Mouse (Mus musculus) kidney, embryonic 16.5 days (tissue): ENCODE results near the gene 4933428G20Rik. TPM values are rescaled to one million over a fixed set of nuclear protein-coding genes. Genes with fewer than 3 reads are reported as not detected.

ENCODE experiments used
- ATAC-seq: fragments of 200-750 bp; cut with Nextera tagmentation; 2 replicates; pipeline ENCODE4 v1.8.0; 2017; ENCODE audit warnings: moderate TSS enrichment; ENCODE audit not compliant: low FRiP score, low TSS enrichment
- H3K27ac ChIP-seq: fragments of 300-500 bp; sonication (generic); 2 replicates; pipeline ENCODE4 v1.5.1; 2014; ENCODE audit warnings: low read length
- H3K27me3 ChIP-seq: fragments of 300-500 bp; sonication (generic); 2 replicates; pipeline ENCODE4 v1.6.1; 2014; ENCODE audit warnings: low read length, control low read depth, mixed read lengths; ENCODE audit not compliant: insufficient read depth
- H3K36me3 ChIP-seq: fragments of 300-500 bp; sonication (generic); 2 replicates; pipeline ENCODE4 v1.6.1; 2014; ENCODE audit warnings: low read length, control low read depth, mixed read lengths; ENCODE audit not compliant: insufficient read depth
- H3K4me1 ChIP-seq: fragments of 300-500 bp; sonication (generic); 2 replicates; pipeline ENCODE4 v1.6.1; 2014; ENCODE audit warnings: low read length, control low read depth, mixed read lengths; ENCODE audit not compliant: insufficient read depth
- H3K4me2 ChIP-seq: fragments of 300-500 bp; sonication (generic); replicated peaks from 2 replicates; pipeline ENCODE4 v1.6.1; 2014; ENCODE audit warnings: low read depth, low read length
- H3K4me3 ChIP-seq: fragments of 300-500 bp; sonication (generic); 2 replicates; pipeline ENCODE4 v1.5.1; 2014; ENCODE audit warnings: mild to moderate bottlenecking, low read length
- H3K9ac ChIP-seq: fragments of 300-500 bp; sonication (generic); replicated peaks from 2 replicates; pipeline ENCODE4 v1.6.1; 2014; ENCODE audit warnings: low read length
- H3K9me3 ChIP-seq: fragments of 300-500 bp; sonication (generic); 2 replicates; pipeline ENCODE4 v1.6.1; 2016; ENCODE audit warnings: low read length, control low read depth
- WGBS: fragments of 180-500 bp; shearing (Covaris S2); extraction: QIAGEN DNeasy Blood & Tissue Kit; methylation state at CpG from one replicate; pipeline ENCODE4 v1.1.7; 2014; 5-methylcytosine and 5-hydroxymethylcytosine counted together
- polyA plus RNA-seq: library from polyadenylated mRNA; unstranded; fragments of >200 nt; fragmentation: Nextera tagmentation; extraction: Ambion mirVana; gene quantifications from 2 replicates; pipeline ENCODE4 v1.2.1, GENCODE M21; 2015

4933428G20Rik gene
- polyA plus RNA-seq, 1 experiment from 2014 or later, result 0.75 TPM

DNA sequence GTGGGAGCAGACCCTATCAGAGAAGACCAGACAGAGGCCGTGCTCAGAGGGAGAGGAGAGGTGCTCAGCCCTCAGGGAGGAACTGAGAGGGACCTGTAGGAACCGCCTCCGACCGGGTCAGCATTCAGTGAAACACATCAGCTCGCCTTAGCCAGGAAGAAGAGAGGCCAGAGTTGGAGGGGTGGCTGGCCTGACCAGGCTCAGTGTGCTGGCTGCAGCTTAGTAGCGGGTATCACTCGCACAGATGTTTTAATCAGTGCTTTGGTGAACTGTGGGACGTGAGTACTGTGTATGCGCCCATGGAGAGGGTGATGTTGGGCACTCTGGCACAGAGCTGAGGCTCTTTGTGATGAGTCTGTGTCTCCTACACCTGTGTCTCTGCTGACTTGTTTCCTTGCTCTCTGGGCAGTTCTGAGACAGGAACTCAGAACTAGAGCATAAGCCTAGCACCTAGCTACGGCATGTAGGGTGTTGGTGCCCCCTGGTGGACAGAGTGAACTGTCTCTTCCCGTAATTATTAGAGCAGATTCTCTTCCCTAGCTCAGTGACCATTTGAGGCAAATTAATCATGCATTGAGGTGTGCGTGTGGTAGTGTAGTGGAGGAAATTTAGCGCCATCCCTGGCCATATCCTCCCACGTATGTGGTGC lies 31.4 kb downstream of the 4933428G20Rik start:
- ATAC-seq, result peak; percentile 39
- Histone ChIP-seq H3K4me2 (no peak overlapping the region), H3K27ac (no peak overlapping the region), H3K36me3 (peaks cover 57% of the 10 kb centered on the region), H3K27me3 (no peaks in the 10 kb centered on the region), H3K9me3 (no peaks in the 10 kb centered on the region), H3K9ac (no peak overlapping the region), H3K4me1 (no peaks in the 10 kb centered on the region), H3K4me3 (no peak overlapping the region)
- WGBS, result 48% methylated on average over 14 of the region's 14 CpGs

DNA sequence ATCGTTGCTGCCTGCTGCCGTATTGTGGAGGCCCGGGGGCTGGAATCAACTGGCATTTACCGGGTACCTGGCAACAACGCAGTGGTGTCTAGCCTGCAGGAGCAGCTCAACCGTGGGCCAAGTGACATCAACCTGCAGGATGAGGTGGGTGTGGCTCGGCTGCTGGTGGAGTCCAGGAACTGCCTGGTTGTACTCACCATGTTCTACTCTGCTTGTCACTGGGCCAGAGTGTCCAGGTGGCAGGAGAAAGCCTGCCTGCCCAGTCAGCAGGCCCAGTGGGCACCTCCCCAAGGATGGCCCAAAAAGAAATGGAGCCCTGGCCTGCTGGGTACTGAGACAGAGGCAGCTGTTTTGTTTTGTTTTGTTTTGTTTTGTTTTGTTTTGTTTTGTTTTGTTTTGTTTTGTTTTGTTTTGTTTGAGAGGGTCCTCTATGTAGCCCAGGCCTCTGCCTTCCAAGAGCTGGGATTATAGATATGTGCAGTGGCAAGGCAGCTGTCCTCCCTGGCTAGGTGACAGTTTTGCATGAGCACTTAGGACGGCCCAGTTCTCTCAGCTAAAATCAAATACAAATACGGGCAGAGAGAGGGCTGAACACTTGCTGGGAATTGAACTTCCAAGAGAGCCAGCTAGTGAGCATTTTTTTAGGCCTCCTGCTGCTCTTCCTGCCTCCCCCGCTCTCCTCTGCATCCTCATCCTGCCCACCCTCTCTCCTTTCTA lies 33.5 kb downstream of the 4933428G20Rik start:
- Histone ChIP-seq H3K9ac (no peak overlapping the region), H3K9me3 (no peaks in the 10 kb centered on the region), H3K36me3 (peaks cover 77% of the 10 kb centered on the region), H3K4me1 (no peaks in the 10 kb centered on the region), H3K27ac (no peak overlapping the region), H3K27me3 (no peaks in the 10 kb centered on the region), H3K4me3 (no peak overlapping the region), H3K4me2 (no peak overlapping the region)
- 77% methylated on average over 10 of the region's 10 CpGs for WGBS
- no peak for ATAC-seq

DNA sequence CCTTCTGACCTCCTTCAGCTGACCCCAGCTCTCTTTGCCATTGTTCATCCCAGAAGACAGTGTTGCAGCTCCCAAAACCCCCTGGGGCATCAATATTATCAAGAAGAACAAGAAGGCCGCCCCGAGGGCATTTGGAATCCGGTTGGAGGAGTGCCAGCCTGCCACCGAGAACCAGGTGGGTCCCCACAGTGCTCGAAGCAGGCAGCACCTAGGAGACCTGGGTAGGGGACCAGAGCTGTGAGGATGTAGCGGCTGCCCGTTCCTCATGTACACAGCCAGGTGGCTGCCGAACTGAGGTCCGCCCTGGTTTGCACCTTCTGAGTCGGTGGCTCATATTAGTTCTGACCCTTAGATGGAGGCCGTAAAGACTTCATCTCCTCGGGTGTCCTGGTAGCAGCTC lies 34.2 kb downstream of the 4933428G20Rik start:
- no peaks in the 10 kb centered on the region for H3K4me1 ChIP-seq
- no peaks in the 10 kb centered on the region for H3K9me3 ChIP-seq
- ATAC-seq, result no peak
- no peak overlapping the region for H3K9ac ChIP-seq
- H3K4me3 ChIP-seq, result no peak overlapping the region
- 81% methylated on average over 12 of the region's 12 CpGs for WGBS
- H3K27ac ChIP-seq, result no peak overlapping the region
- peaks cover 79% of the 10 kb centered on the region for H3K36me3 ChIP-seq
- no peaks in the 10 kb centered on the region for H3K27me3 ChIP-seq
- H3K4me2 ChIP-seq, result no peak overlapping the region

DNA sequence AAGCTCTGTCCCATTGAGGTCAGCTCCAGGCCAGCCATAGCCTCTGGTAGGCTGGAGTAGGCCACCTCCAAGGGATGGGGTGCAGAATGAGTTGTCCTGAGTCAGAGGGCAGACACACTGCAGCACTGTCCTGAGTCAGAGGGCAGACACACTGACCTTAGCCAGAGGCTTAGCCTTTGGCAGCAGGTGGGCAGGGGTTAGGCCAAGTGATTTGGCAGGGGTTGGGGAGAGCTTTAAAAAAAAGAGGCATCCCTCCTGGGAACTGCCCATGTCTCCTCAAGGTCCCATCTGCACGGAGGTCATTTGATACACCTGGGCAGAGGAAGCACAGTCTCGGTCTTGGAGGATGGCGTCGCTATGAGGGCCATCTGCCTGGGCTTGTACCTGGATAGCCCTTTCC lies 36.1 kb downstream of the 4933428G20Rik start:
- Histone ChIP-seq H3K9ac (no peak overlapping the region), H3K4me3 (no peak overlapping the region), H3K4me1 (no peaks in the 10 kb centered on the region), H3K9me3 (no peaks in the 10 kb centered on the region), H3K27me3 (no peaks in the 10 kb centered on the region), H3K27ac (no peak overlapping the region), H3K4me2 (no peak overlapping the region), H3K36me3 (peaks cover 79% of the 10 kb centered on the region)
- 74% methylated on average over 4 of the region's 4 CpGs for WGBS
- ATAC-seq, result no peak

DNA sequence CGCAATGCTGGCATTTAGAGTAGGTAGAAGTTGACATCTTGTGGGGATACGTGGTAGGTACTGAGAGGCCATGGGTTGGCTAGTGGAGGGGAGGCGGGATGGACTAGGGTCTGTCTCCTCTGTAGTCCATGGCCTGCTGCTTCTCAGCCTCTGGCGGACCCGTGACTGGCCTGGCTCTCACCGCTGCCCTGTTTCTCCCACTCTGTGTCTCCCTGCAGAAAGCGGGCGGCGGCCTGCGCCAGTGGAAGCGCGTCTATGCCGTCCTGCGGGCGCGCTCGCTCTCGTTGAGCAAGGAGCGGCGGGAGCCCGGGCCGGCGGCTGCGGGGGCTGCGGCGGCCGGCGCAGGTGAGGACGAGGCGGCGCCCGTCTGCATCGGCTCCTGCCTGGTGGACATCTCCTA lies 37.0 kb downstream of the 4933428G20Rik start:
- no peak for ATAC-seq
- H3K36me3 ChIP-seq, result peaks cover 83% of the 10 kb centered on the region
- 58% methylated on average over 29 of the region's 33 CpGs for WGBS

DNA sequence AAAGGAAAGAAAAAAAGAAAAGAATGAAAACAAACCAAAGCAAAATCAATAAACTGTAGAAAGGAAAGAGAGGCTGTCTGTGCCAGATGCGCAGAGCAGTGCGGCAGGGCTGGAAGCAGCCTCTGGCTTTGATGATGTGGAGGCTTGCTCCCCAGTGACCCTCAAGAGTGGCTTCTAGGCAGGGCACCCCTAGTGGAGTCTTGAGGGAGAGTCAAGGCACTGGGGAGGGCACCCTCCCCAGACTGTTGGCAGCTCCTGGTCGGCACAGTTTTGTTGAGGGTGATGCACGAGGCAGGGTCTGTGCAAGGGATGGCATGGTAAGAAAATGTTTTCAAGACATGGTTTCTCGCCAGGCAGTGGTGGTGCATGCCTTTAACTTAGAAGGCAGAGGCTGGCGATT lies 37.6 kb downstream of the 4933428G20Rik start:
- 92% methylated on average over 6 of the region's 6 CpGs for WGBS
- Histone ChIP-seq H3K4me3 (no peak overlapping the region), H3K9me3 (no peaks in the 10 kb centered on the region), H3K36me3 (peaks cover 79% of the 10 kb centered on the region), H3K4me1 (no peaks in the 10 kb centered on the region), H3K27ac (no peak overlapping the region), H3K27me3 (no peaks in the 10 kb centered on the region), H3K9ac (no peak overlapping the region), H3K4me2 (no peak overlapping the region)
- ATAC-seq, result no peak

More for the DNA sequence above, 37.0 kb downstream of the 4933428G20Rik start:
- no peaks in the 10 kb centered on the region for H3K9me3 ChIP-seq
- no peak overlapping the region for H3K9ac ChIP-seq
- H3K27me3 ChIP-seq, result no peaks in the 10 kb centered on the region
- H3K4me2 ChIP-seq, result no peak overlapping the region
- H3K4me3 ChIP-seq, result no peak overlapping the region
- H3K4me1 ChIP-seq, result no peaks in the 10 kb centered on the region
- H3K27ac ChIP-seq, result no peak overlapping the region

DNA sequence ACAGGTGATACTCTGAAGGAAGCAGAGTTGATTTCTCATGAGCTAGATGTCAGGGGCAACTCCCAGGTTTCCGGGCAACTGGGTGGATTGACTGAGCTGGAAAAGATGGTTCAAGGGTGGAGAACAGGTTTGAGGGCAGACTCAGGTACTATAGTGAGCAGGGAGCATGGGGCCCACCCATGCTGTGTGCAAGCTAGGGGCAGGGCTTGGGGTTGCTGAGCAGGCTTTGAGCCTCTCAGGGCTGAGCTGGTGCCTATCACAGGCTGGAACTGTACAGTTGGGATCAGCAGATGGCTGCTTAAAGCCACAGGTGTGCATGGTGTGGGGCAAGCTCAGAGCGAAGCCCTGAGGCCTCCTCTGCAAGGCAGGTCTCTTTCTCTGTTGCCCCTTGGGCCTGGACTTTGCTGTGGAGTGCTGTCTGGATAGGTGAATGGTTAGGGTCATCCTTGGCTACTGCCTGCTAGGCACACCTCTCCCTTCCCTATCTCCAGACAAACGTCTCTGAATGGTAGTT lies 38.8 kb downstream of the 4933428G20Rik start:
- WGBS, result 96% methylated on average over 3 of the region's 3 CpGs
- ATAC-seq, result no peak
- peaks cover 81% of the 10 kb centered on the region for H3K36me3 ChIP-seq

DNA sequence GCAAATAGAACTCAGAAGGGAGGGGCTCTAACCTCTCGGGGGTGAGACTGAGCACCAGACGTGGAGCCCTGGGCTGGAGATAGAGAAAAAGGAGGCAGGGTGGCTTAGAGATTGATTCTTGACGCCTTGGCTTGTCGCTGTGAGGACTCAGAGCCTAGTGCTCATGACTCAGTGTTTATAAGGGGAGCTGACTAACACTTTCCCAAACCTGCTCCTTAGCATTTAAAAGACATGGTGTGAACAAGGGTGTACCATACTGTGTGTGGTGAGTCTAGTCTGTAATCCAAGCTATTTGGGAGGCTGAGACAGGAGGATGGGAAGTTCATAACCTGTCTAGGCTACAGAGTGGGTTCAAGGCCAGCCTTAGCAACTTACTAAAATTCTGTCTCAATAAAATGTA lies 43.0 kb downstream of the 4933428G20Rik start:
- no peaks in the 10 kb centered on the region for H3K27me3 ChIP-seq
- 81% methylated on average over 4 of the region's 4 CpGs for WGBS
- H3K4me1 ChIP-seq, result peaks cover 9% of the 10 kb centered on the region; the same call in 1 of the 2 replicates
- no peak overlapping the region for H3K27ac ChIP-seq
- H3K9me3 ChIP-seq, result no peaks in the 10 kb centered on the region
- no peak overlapping the region for H3K4me2 ChIP-seq
- peaks cover 70% of the 10 kb centered on the region for H3K36me3 ChIP-seq
- no peak overlapping the region for H3K4me3 ChIP-seq
- no peak for ATAC-seq
- H3K9ac ChIP-seq, result no peak overlapping the region

More for the DNA sequence above, 38.8 kb downstream of the 4933428G20Rik start:
- Histone ChIP-seq H3K9me3 (no peaks in the 10 kb centered on the region), H3K4me3 (no peak overlapping the region), H3K4me1 (peaks cover 7% of the 10 kb centered on the region; the same call in 1 of the 2 replicates), H3K27ac (no peak overlapping the region), H3K9ac (no peak overlapping the region), H3K27me3 (no peaks in the 10 kb centered on the region), H3K4me2 (no peak overlapping the region)

DNA sequence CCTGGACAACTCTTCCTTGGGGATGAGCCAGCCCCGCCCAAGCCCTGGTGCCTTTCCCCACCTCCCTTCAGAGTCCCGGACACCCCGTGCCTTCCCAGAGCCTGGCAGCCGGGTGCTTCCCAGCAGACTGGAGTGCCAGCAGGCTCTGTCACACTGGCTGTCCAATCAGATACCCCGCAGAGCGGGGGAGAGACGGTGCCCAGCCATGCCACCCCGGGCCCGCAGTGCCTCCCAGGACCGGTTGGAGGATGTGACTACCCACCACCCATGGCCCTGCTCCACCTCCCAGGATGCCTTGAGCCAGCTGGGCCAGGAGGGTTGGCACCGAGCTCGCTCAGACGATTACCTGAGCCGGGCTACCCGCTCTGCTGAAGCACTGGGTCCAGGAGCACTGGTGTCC lies 48.5 kb downstream of the 4933428G20Rik start:
- ATAC-seq, result no peak
- H3K27ac ChIP-seq, result no peak overlapping the region
- WGBS, result 97% methylated on average over 15 of the region's 15 CpGs
- no peak overlapping the region for H3K4me3 ChIP-seq
- H3K9ac ChIP-seq, result no peak overlapping the region
- H3K27me3 ChIP-seq, result no peaks in the 10 kb centered on the region
- H3K36me3 ChIP-seq, result peaks cover 58% of the 10 kb centered on the region
- no peaks in the 10 kb centered on the region for H3K9me3 ChIP-seq
- H3K4me1 ChIP-seq, result peaks cover 29% of the 10 kb centered on the region
- no peak overlapping the region for H3K4me2 ChIP-seq
